Mouse (Mus musculus) heart, postnatal 0 days (tissue): ENCODE measurements around the gene Nsd2.

ENCODE experiments used
- CTCF ChIP-seq: IDR thresholded peaks from 2 replicates; pipeline ENCODE4 v1.5.1; 2016; ENCODE audit warnings: antibody characterized with exemption, control low read depth, low read depth
- EP300 ChIP-seq: IDR thresholded peaks from 2 replicates; pipeline ENCODE4 v1.6.1; 2016; ENCODE audit warnings: antibody characterized with exemption, low read depth

- TF ChIP-seq CTCF: no peak
- no peak for TF ChIP-seq EP300
Observed at GRCm38 (mm10) chr5:33921486-33922235, 101.1 kb downstream of the Nsd2 start.
